Mouse (Mus musculus) C2C12 (cell line): ENCODE data around the gene H2-D1. TPM values are rescaled to one million over a fixed set of nuclear protein-coding genes. Genes with fewer than 3 reads are reported as not detected.
A peak's percentile ranks its signal among the peaks of the same experiment; 100 is the strongest.

Experiments used
- H3K27me3 ChIP-seq: one replicate; pipeline ENCODE4 v1.6.1; 2011; ENCODE audit not compliant: control insufficient read depth, insufficient read depth, insufficient read length
- H3K36me3 ChIP-seq: one replicate; pipeline ENCODE4 v1.6.1; 2011; ENCODE audit not compliant: control insufficient read depth, insufficient read depth
- H3K4me3 ChIP-seq: one replicate; pipeline ENCODE4 v1.5.1; 2011; ENCODE audit warnings: mild to moderate bottlenecking, control low read depth; ENCODE audit not compliant: poor library complexity, insufficient read depth, severe bottlenecking
- H3K79me2 ChIP-seq: one replicate; pipeline ENCODE4 v1.6.1; 2011; ENCODE audit not compliant: control insufficient read depth, insufficient read depth
- H3K79me3 ChIP-seq: one replicate; pipeline ENCODE4 v1.6.1; 2011; ENCODE audit warnings: low read depth, control low read depth
- H3ac ChIP-seq: one replicate; pipeline ENCODE3; 2011; ENCODE audit warnings: low read depth; ENCODE audit not compliant: control insufficient read depth, insufficient read length
- CEBPB ChIP-seq: IDR thresholded peaks from one replicate; pipeline ENCODE4 v1.6.1; 2011; ENCODE audit warnings: low read depth, mild to moderate bottlenecking, control low read depth, moderate library complexity
- CTCF ChIP-seq: IDR thresholded peaks from one replicate; pipeline ENCODE4 v1.5.1; 2011; ENCODE audit not compliant: control insufficient read depth, insufficient read depth, insufficient read length
- FOSL1 ChIP-seq: IDR thresholded peaks from one replicate; pipeline ENCODE4 v1.8.0; 2011; ENCODE audit warnings: mild to moderate bottlenecking, low read length; ENCODE audit not compliant: poor library complexity, insufficient read depth, severe bottlenecking
- MAX ChIP-seq: IDR thresholded peaks from one replicate; pipeline ENCODE4 v1.6.1; 2011; ENCODE audit warnings: mild to moderate bottlenecking, control low read depth
- MYOD1 ChIP-seq: IDR thresholded peaks from one replicate; pipeline ENCODE4 v1.6.1; 2011; ENCODE audit warnings: low read depth; ENCODE audit not compliant: control insufficient read depth, insufficient read length
- MYOG ChIP-seq: IDR thresholded peaks from one replicate; pipeline ENCODE4 v1.6.1; 2011; ENCODE audit not compliant: control insufficient read depth, insufficient read length; ENCODE audit errors: extremely low read depth
- USF1 ChIP-seq: IDR thresholded peaks from one replicate; pipeline ENCODE4 v1.6.1; 2011; ENCODE audit warnings: low read depth, mild to moderate bottlenecking, control low read depth, moderate library complexity
- polyA plus RNA-seq: library from polyadenylated mRNA; unstranded; fragments of >200 nt; fragmentation: generic; extraction: Trizol; gene quantifications from one replicate; pipeline ENCODE4 v1.2.1, GENCODE M21; 2012; ENCODE audit warnings: missing spikeins

Gene H2-D1
- polyA plus RNA-seq, 1 experiment: 23.5 TPM

DNA sequence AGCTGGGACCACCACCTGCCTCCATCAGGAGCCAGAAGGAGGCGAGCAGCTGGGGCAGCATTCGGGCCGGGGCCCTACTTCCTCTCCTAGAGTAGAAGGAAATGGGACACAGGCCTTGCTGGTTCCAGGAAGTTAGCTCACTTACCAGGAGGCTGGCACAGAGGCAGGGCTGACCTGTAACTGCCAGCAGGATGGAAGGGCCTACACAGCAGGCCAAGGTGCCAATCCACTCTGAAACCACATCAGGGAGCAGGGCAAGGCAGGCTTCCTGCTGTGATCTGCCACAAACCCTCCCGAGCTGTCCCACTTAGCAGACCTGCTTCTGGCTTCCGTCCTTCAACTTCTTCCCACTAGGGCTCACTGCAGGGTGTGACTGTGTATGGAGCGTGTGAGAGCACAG lies 40.2 kb upstream of the H2-D1 start:
- H3K79me2 ChIP-seq: peaks cover 20% of the 10 kb centered on the region
- peaks cover 20% of the 10 kb centered on the region for H3K36me3 ChIP-seq
- H3K4me3 ChIP-seq: no peak overlapping the region
- H3ac ChIP-seq: no peak overlapping the region
- no peaks in the 10 kb centered on the region for H3K27me3 ChIP-seq
- TF ChIP-seq USF1: no peak
- no peak for TF ChIP-seq CTCF
- no peak for TF ChIP-seq FOSL1
- no peak for TF ChIP-seq MAX
- no peak for TF ChIP-seq MYOG
- TF ChIP-seq CEBPB: no peak
- no peak for TF ChIP-seq MYOD1
- H3K79me3 ChIP-seq: peaks cover 2% of the 10 kb centered on the region

GRCm38 (mm10) chr17:35224641-35225040 lies 37.9 kb upstream of the H2-D1 start:
- H3K27me3 ChIP-seq: no peaks in the 10 kb centered on the region
- H3ac ChIP-seq: no peak overlapping the region
- H3K4me3 ChIP-seq: no peak overlapping the region
- peaks cover 2% of the 10 kb centered on the region for H3K79me3 ChIP-seq
- peaks cover 29% of the 10 kb centered on the region for H3K79me2 ChIP-seq
- TF ChIP-seq MAX (no peak), MYOG (no peak), CTCF (no peak), MYOD1 (no peak), FOSL1 (no peak), CEBPB (no peak), USF1 (no peak)
- peaks cover 23% of the 10 kb centered on the region for H3K36me3 ChIP-seq

DNA sequence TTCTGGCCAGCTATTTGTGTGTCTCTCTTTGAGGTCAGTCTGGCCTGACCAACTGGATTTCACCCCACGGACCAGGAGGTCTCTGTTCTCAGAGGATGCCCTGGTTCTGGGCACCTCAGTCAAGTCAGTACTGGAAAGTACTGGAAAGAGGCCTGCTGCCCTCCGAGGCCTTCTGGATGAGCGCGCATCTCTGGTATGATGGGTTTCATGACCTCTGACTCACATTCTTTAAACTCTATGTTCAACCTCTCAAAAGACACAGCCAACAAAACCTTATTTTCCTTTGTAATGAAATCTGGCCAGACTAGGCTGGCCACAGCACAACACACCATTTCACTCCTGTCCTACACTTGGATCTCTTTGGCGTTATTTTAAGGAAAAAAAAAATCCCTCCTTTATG lies 37.1 kb upstream of the H2-D1 start:
- H3K27me3 ChIP-seq: no peaks in the 10 kb centered on the region
- H3K36me3 ChIP-seq: peaks cover 29% of the 10 kb centered on the region
- peaks cover 2% of the 10 kb centered on the region for H3K79me3 ChIP-seq
- H3K4me3 ChIP-seq: no peak overlapping the region
- H3ac ChIP-seq: no peak overlapping the region
- TF ChIP-seq FOSL1 (no peak), MAX (no peak), CTCF (no peak), CEBPB (no peak), MYOD1 (no peak), USF1 (no peak), MYOG (no peak)
- peaks cover 37% of the 10 kb centered on the region for H3K79me2 ChIP-seq

DNA sequence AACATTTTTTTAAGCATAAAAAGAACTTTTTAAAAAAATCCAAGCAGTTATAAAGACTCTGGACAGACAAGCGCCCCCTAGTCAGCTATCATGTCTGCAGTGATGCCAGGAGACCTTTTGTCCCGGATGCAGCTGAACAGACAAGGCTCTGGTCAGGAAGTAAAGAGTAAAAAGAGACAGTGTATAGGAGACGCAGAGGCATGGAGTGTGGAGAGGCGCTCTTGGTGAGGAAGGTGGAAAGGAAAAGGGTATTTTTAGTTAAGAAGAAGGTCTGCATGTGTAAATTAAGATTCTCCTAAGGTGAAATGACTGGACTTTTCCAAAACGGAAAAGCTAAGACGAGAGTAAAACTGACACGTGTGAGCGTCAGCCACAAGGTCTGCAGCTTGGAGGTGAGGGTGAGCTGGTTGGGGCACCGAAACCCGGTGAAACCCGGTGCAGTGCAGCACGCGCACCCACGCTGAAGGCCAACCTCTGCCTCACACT lies 35.9 kb upstream of the H2-D1 start:
- Histone ChIP-seq H3ac (no peak overlapping the region), H3K36me3 (peaks cover 35% of the 10 kb centered on the region), H3K4me3 (no peak overlapping the region), H3K27me3 (no peaks in the 10 kb centered on the region), H3K79me2 (peaks cover 48% of the 10 kb centered on the region), H3K79me3 (peaks cover 10% of the 10 kb centered on the region)
- no peak for TF ChIP-seq USF1

DNA sequence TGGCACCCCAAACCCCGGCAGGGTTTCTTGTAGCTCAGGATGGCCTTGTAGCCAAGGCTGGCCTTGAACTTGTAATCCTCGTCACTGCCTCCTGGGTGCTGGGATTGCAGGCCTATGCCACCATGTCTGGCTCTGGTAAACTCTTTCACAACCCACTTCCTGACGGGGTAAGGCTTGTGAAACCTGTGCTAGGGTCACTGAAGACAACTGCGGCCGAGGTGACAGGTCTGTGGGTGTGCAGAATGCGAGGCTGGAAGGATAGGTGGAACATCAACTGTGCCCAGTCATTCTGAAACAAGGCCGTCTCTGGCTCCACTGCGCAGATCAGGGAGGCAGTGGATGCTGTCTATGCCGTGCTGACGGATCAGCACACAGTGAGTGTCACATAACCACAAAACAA lies 31.5 kb upstream of the H2-D1 start:
- TF ChIP-seq CTCF: no peak
- Histone ChIP-seq H3K27me3 (no peaks in the 10 kb centered on the region), H3K79me2 (peaks cover 75% of the 10 kb centered on the region), H3K36me3 (peaks cover 40% of the 10 kb centered on the region), H3ac (no peak overlapping the region), H3K79me3 (peaks cover 23% of the 10 kb centered on the region), H3K4me3 (no peak overlapping the region)

DNA sequence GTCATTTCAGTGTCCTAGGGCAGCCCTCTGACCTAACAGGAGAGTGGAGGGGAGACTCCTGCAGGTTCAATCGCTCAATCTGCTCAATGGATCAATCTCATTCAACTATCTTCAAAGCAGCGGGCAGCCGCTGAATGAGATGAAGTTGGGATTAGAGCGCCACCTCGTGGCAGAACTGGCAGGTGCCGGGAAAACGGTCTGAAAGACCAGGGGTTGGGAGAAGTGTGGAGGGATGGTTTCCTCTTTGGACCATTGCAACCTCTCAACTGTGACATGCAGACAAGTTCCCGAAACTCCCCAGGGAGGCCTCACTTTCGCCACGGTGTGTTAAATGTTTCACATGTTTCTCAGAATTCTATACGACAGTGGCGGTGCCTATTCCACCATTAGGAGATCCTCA lies 30.5 kb upstream of the H2-D1 start:
- no peak overlapping the region for H3K4me3 ChIP-seq
- H3K27me3 ChIP-seq: no peaks in the 10 kb centered on the region
- peaks cover 40% of the 10 kb centered on the region for H3K36me3 ChIP-seq
- H3K79me2 ChIP-seq: peaks cover 65% of the 10 kb centered on the region
- peaks cover 23% of the 10 kb centered on the region for H3K79me3 ChIP-seq
- no peak overlapping the region for H3ac ChIP-seq
- TF ChIP-seq MYOG: no peak
- no peak for TF ChIP-seq USF1
- TF ChIP-seq FOSL1: no peak
- peak; percentile 46 for TF ChIP-seq CTCF
- no peak for TF ChIP-seq MYOD1
